Mouse (Mus musculus): Measurements from ENCODE around the gene Wrnip1. TPM values are rescaled to one million over a fixed set of nuclear protein-coding genes. Genes with fewer than 3 reads are reported as not detected.

The Wrnip1 gene
- polyA plus RNA-seq, 1 experiment from 2014 or later = 15.6 TPM

GRCm38 (mm10) chr13:32828886-32829285 is 27.0 kb downstream of the Wrnip1 start:
- no peak for ATAC-seq

GRCm38 (mm10) chr13:32831505-32832273 is 29.9 kb downstream of the Wrnip1 start:
- Histone ChIP-seq H3K9me3 (ENCODE audit: control insufficient read depth) (no peaks in the 10 kb centered on the region), H3K27me3 (replicated peaks; ENCODE audit: control insufficient read depth, insufficient read depth, low read length) (no peaks in the 10 kb centered on the region), H3K9ac (ENCODE audit: low read depth, low read length) (no peak overlapping the region), H3K4me2 (replicated peaks; ENCODE audit: low read depth) (peak overlapping the region; percentile 30; the same call in 1 of the 2 replicates), H3K4me3 (ENCODE audit: low read depth, low read length) (no peak overlapping the region), H3K27ac (ENCODE audit: low read depth, low read length) (peak overlapping the region; percentile 51), H3K36me3 (ENCODE audit: control insufficient read depth, insufficient read depth) (no peaks in the 10 kb centered on the region), H3K4me1 (replicated peaks; ENCODE audit: control insufficient read depth, insufficient read depth, low read length) (no peaks in the 10 kb centered on the region; the same call in 1 of the 2 replicates)
- 40% methylated on average over 3 of the region's 3 CpGs for WGBS
- ATAC-seq = peak; percentile 72
- no peak for TF ChIP-seq CTCF (IDR thresholded peaks at IDR 0.05; ENCODE audit: low read depth)

More at GRCm38 (mm10) chr13:32828886-32829285, 27.0 kb downstream of the Wrnip1 start:
- Histone ChIP-seq H3K9ac (ENCODE audit: low read depth, low read length) (no peak overlapping the region), H3K27me3 (replicated peaks; ENCODE audit: control insufficient read depth, insufficient read depth, low read length) (no peaks in the 10 kb centered on the region), H3K27ac (ENCODE audit: low read depth, low read length) (no peak overlapping the region), H3K36me3 (ENCODE audit: control insufficient read depth, insufficient read depth) (no peaks in the 10 kb centered on the region), H3K4me2 (replicated peaks; ENCODE audit: low read depth) (no peak overlapping the region), H3K4me3 (ENCODE audit: low read depth, low read length) (no peak overlapping the region), H3K9me3 (ENCODE audit: control insufficient read depth) (no peaks in the 10 kb centered on the region), H3K4me1 (replicated peaks; ENCODE audit: control insufficient read depth, insufficient read depth, low read length) (no peaks in the 10 kb centered on the region; the same call in 1 of the 2 replicates)
- no peak for TF ChIP-seq CTCF (IDR thresholded peaks at IDR 0.05; ENCODE audit: low read depth)
- 60% methylated on average over 4 of the region's 4 CpGs for WGBS

GRCm38 (mm10) chr13:32832776-32833175 is 30.9 kb downstream of the Wrnip1 start:
- Histone ChIP-seq H3K4me1 (replicated peaks; ENCODE audit: control insufficient read depth, insufficient read depth, low read length) (no peaks in the 10 kb centered on the region; the same call in 1 of the 2 replicates), H3K27ac (ENCODE audit: low read depth, low read length) (peak overlapping the region; percentile 7; the same call in 1 of the 2 replicates), H3K27me3 (replicated peaks; ENCODE audit: control insufficient read depth, insufficient read depth, low read length) (no peaks in the 10 kb centered on the region), H3K4me3 (ENCODE audit: low read depth, low read length) (no peak overlapping the region), H3K9me3 (ENCODE audit: control insufficient read depth) (no peaks in the 10 kb centered on the region), H3K4me2 (replicated peaks; ENCODE audit: low read depth) (no peak overlapping the region), H3K9ac (ENCODE audit: low read depth, low read length) (no peak overlapping the region), H3K36me3 (ENCODE audit: control insufficient read depth, insufficient read depth) (no peaks in the 10 kb centered on the region)
- WGBS = 75% methylated on average over 3 of the region's 3 CpGs
- ATAC-seq = no peak
- no peak for TF ChIP-seq CTCF (IDR thresholded peaks at IDR 0.05; ENCODE audit: low read depth)

GRCm38 (mm10) chr13:32833237-32833636 is 31.4 kb downstream of the Wrnip1 start:
- 78% methylated on average over 6 of the region's 6 CpGs for WGBS
- ATAC-seq = no peak
- no peak overlapping the region for H3K27ac ChIP-seq (ENCODE audit: low read depth, low read length)
- no peaks in the 10 kb centered on the region for H3K27me3 ChIP-seq (replicated peaks; ENCODE audit: control insufficient read depth, insufficient read depth, low read length)
- H3K9me3 ChIP-seq (ENCODE audit: control insufficient read depth) = no peaks in the 10 kb centered on the region
- H3K36me3 ChIP-seq (ENCODE audit: control insufficient read depth, insufficient read depth) = no peaks in the 10 kb centered on the region
- no peak overlapping the region for H3K9ac ChIP-seq (ENCODE audit: low read depth, low read length)
- TF ChIP-seq CTCF (IDR thresholded peaks at IDR 0.05; ENCODE audit: low read depth) = no peak
- H3K4me1 ChIP-seq (replicated peaks; ENCODE audit: control insufficient read depth, insufficient read depth, low read length) = no peaks in the 10 kb centered on the region; the same call in 1 of the 2 replicates
- H3K4me2 ChIP-seq (replicated peaks; ENCODE audit: low read depth) = no peak overlapping the region
- H3K4me3 ChIP-seq (ENCODE audit: low read depth, low read length) = no peak overlapping the region

- Histone ChIP-seq H3K4me2 (replicated peaks; ENCODE audit: low read depth) (no peak overlapping the region), H3K9me3 (ENCODE audit: control insufficient read depth) (no peaks in the 10 kb centered on the region), H3K4me3 (ENCODE audit: low read depth, low read length) (no peak overlapping the region), H3K27ac (ENCODE audit: low read depth, low read length) (no peak overlapping the region), H3K36me3 (ENCODE audit: control insufficient read depth, insufficient read depth) (no peaks in the 10 kb centered on the region), H3K27me3 (replicated peaks; ENCODE audit: control insufficient read depth, insufficient read depth, low read length) (no peaks in the 10 kb centered on the region), H3K4me1 (replicated peaks; ENCODE audit: control insufficient read depth, insufficient read depth, low read length) (no peaks in the 10 kb centered on the region; the same call in 1 of the 2 replicates), H3K9ac (ENCODE audit: low read depth, low read length) (no peak overlapping the region)
- no peak for ATAC-seq
- no peak for TF ChIP-seq CTCF (IDR thresholded peaks at IDR 0.05; ENCODE audit: low read depth)
- 91% methylated on average over 5 of the region's 5 CpGs for WGBS
Observed at GRCm38 (mm10) chr13:32834513-32834912, 32.7 kb downstream of the Wrnip1 start.

GRCm38 (mm10) chr13:32839314-32839713 is 37.5 kb downstream of the Wrnip1 start:
- Histone ChIP-seq H3K4me3 (ENCODE audit: low read depth, low read length) (no peak overlapping the region), H3K27me3 (replicated peaks; ENCODE audit: control insufficient read depth, insufficient read depth, low read length) (no peaks in the 10 kb centered on the region), H3K27ac (ENCODE audit: low read depth, low read length) (no peak overlapping the region), H3K4me2 (replicated peaks; ENCODE audit: low read depth) (no peak overlapping the region), H3K9me3 (ENCODE audit: control insufficient read depth) (no peaks in the 10 kb centered on the region), H3K4me1 (replicated peaks; ENCODE audit: control insufficient read depth, insufficient read depth, low read length) (no peaks in the 10 kb centered on the region), H3K36me3 (ENCODE audit: control insufficient read depth, insufficient read depth) (peaks cover 15% of the 10 kb centered on the region; the same call in 1 of the 2 replicates), H3K9ac (ENCODE audit: low read depth, low read length) (no peak overlapping the region)
- TF ChIP-seq CTCF (IDR thresholded peaks at IDR 0.05; ENCODE audit: low read depth) = no peak
- ATAC-seq = no peak
- WGBS = 24% methylated on average over 1 of the region's 1 CpGs

All from intestine, postnatal 0 days (tissue).